Mouse (Mus musculus) forebrain, embryonic 14.5 days (tissue): ENCODE measurements at regions not wholly inside any gene's neighbourhood (a gene's known extent, or its start where the extent isn't known, plus 50 kb on each side); places are given as distances from the start of the nearest gene placed in this dataset.

Experiments
- ATAC-seq: fragments of 200-750 bp; cut with Nextera tagmentation; 2 replicates; pipeline ENCODE4 v1.8.0; 2017; ENCODE audit warnings: mild to moderate bottlenecking, moderate library complexity
- DNase-seq: peaks from one replicate; pipeline ENCODE4 v3.0.0-alpha.2; 2015; ENCODE audit warnings: low spot score
- H3K27ac ChIP-seq: fragments of 300-500 bp; sonication (generic); 2 replicates; pipeline ENCODE4 v1.5.1; 2014; ENCODE audit warnings: low read depth, mild to moderate bottlenecking, control low read depth, low read length, moderate library complexity
- H3K27me3 ChIP-seq: fragments of 300-500 bp; sonication (generic); replicated peaks from 2 replicates; pipeline ENCODE4 v1.6.1; 2014; ENCODE audit warnings: low read length, control low read depth, mixed read lengths; ENCODE audit not compliant: control insufficient read depth, insufficient read depth
- H3K36me3 ChIP-seq: fragments of 300-500 bp; sonication (generic); 2 replicates; pipeline ENCODE4 v1.6.1; 2014; ENCODE audit warnings: low read length, control low read depth; ENCODE audit not compliant: control insufficient read depth, insufficient read depth
- H3K4me1 ChIP-seq: fragments of 300-500 bp; sonication (generic); 2 replicates; pipeline ENCODE4 v1.6.1; 2014; ENCODE audit warnings: antibody characterized with exemption, low read length, control low read depth; ENCODE audit not compliant: control insufficient read depth, insufficient read depth
- H3K4me2 ChIP-seq: fragments of 300-500 bp; sonication (generic); 2 replicates; pipeline ENCODE4 v1.6.1; 2014; ENCODE audit warnings: mild to moderate bottlenecking, control low read depth, low read length
- H3K4me3 ChIP-seq: fragments of 300-500 bp; sonication (generic); 2 replicates; pipeline ENCODE4 v1.5.1; 2014; ENCODE audit warnings: low read depth, low read length, control low read depth
- H3K9ac ChIP-seq: fragments of 300-500 bp; sonication (generic); 2 replicates; pipeline ENCODE4 v1.6.1; 2014; ENCODE audit warnings: mild to moderate bottlenecking, low read length, control low read depth, moderate library complexity
- H3K9me3 ChIP-seq: fragments of 300-500 bp; sonication (generic); replicated peaks from 2 replicates; pipeline ENCODE4 v1.6.1; 2016; ENCODE audit warnings: low read length, control low read depth, mixed read lengths; ENCODE audit not compliant: control insufficient read depth
- WGBS: fragments of 180-500 bp; shearing (Covaris S2); extraction: QIAGEN DNeasy Blood & Tissue Kit; methylation state at CpG from one replicate; pipeline ENCODE4 v1.1.7; 2014; 5-methylcytosine and 5-hydroxymethylcytosine counted together

DNA sequence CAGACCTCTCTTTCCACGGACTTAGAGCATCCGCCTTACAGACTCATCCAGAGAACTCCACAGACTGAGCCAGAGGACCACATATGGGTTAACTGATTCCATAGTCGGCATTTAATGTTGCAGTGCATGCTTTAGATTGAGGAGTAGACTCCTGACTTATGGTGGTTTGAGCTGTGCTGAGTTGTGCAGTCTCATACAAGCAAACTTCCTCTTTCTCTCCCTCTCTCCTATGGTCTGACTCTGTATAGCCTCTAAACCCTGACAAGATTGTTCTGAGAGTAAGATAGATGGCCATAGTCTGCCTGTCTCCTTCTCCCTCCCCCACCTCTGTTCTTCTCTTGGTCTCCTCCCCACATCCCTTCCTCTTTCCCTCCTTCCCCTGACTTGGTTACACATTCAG lies 616.0 kb downstream of the Ryr2 start:
- Histone ChIP-seq H3K4me2 (no peak overlapping the region), H3K27ac (no peak overlapping the region), H3K9me3 (no peaks in the 10 kb centered on the region), H3K4me1 (no peaks in the 10 kb centered on the region), H3K27me3 (no peaks in the 10 kb centered on the region), H3K9ac (no peak overlapping the region), H3K36me3 (no peaks in the 10 kb centered on the region), H3K4me3 (no peak overlapping the region)
- 87% methylated on average over 3 of the region's 3 CpGs for WGBS
- ATAC-seq: no peak
- no peak for DNase-seq

DNA sequence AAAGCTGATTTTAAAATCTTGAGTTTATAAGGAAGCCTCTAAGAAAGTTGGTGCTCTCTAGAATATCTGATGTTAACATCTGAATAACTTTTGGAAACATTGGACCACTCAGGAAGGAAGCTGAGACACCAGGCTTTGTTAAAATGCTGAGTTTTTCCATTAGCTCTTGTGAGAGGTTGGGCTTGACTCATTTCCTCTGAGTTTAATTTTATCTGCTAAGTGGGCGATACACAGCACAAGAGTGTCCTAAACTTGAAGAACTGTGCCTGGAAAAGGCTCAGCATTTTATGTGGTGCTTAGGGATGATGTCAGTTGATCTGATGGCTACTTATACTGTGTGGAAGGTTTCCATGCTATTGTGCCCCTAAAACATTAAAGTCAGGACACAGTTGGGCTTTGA lies 623.6 kb downstream of the Ryr2 start:
- DNase-seq (no peak), ATAC-seq (no peak)
- Histone ChIP-seq H3K27ac (no peak overlapping the region), H3K9ac (no peak overlapping the region), H3K4me3 (no peak overlapping the region), H3K4me1 (no peaks in the 10 kb centered on the region), H3K36me3 (no peaks in the 10 kb centered on the region), H3K9me3 (no peaks in the 10 kb centered on the region), H3K4me2 (no peak overlapping the region), H3K27me3 (no peaks in the 10 kb centered on the region)
- WGBS: 83% methylated on average over 1 of the region's 1 CpGs

GRCm38 (mm10) chr13:11482701-11483100 lies 624.0 kb downstream of the Ryr2 start:
- Histone ChIP-seq H3K9me3 (no peaks in the 10 kb centered on the region), H3K4me3 (no peak overlapping the region), H3K27ac (no peak overlapping the region), H3K27me3 (no peaks in the 10 kb centered on the region), H3K4me1 (no peaks in the 10 kb centered on the region), H3K4me2 (no peak overlapping the region), H3K36me3 (no peaks in the 10 kb centered on the region), H3K9ac (no peak overlapping the region)
- 32% methylated on average over 3 of the region's 3 CpGs for WGBS
- ATAC-seq (no peak), DNase-seq (peak; percentile 4)

- ATAC-seq (no peak), DNase-seq (no peak)
- no peaks in the 10 kb centered on the region for H3K4me1 ChIP-seq
- H3K36me3 ChIP-seq: no peaks in the 10 kb centered on the region
- H3K4me3 ChIP-seq: no peak overlapping the region
- no peak overlapping the region for H3K27ac ChIP-seq
- WGBS: 91% methylated on average over 2 of the region's 2 CpGs
- no peaks in the 10 kb centered on the region for H3K27me3 ChIP-seq
- no peak overlapping the region for H3K4me2 ChIP-seq
- no peaks in the 10 kb centered on the region for H3K9me3 ChIP-seq
- no peak overlapping the region for H3K9ac ChIP-seq
Measured at GRCm38 (mm10) chr13:11460251-11460650, 646.5 kb downstream of the Ryr2 start.

GRCm38 (mm10) chr13:11455113-11455512 lies 651.6 kb downstream of the Ryr2 start:
- Histone ChIP-seq H3K4me3 (no peak overlapping the region), H3K27me3 (no peaks in the 10 kb centered on the region), H3K4me2 (no peak overlapping the region), H3K9me3 (no peaks in the 10 kb centered on the region), H3K9ac (no peak overlapping the region), H3K36me3 (no peaks in the 10 kb centered on the region), H3K4me1 (no peaks in the 10 kb centered on the region), H3K27ac (no peak overlapping the region)
- WGBS: 78% methylated on average over 3 of the region's 3 CpGs
- no peak for ATAC-seq
- DNase-seq: no peak

DNA sequence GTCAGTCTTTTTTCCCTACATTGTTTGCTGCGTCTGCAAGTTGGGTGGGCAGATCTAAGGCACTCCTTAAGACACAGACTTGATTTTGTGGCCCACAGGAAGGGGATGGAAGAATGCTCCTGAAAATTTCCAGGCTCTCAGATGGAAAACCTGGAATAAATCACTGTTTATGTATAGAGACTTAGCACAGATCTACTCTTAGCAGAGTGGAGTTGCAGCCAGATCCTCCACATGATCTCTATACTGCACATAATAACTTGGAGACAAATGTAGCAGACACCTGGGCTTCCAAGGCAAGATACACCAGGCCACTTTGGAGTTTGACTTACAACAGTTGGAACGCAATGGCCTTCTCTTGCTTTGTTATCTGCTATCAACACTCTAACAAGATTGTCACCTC lies 654.3 kb downstream of the Ryr2 start:
- 83% methylated on average over 2 of the region's 2 CpGs for WGBS
- Histone ChIP-seq H3K4me1 (no peaks in the 10 kb centered on the region), H3K9me3 (no peaks in the 10 kb centered on the region), H3K36me3 (no peaks in the 10 kb centered on the region), H3K4me3 (no peak overlapping the region), H3K9ac (no peak overlapping the region), H3K27ac (no peak overlapping the region), H3K27me3 (no peaks in the 10 kb centered on the region), H3K4me2 (no peak overlapping the region)
- ATAC-seq (no peak), DNase-seq (no peak)

DNA sequence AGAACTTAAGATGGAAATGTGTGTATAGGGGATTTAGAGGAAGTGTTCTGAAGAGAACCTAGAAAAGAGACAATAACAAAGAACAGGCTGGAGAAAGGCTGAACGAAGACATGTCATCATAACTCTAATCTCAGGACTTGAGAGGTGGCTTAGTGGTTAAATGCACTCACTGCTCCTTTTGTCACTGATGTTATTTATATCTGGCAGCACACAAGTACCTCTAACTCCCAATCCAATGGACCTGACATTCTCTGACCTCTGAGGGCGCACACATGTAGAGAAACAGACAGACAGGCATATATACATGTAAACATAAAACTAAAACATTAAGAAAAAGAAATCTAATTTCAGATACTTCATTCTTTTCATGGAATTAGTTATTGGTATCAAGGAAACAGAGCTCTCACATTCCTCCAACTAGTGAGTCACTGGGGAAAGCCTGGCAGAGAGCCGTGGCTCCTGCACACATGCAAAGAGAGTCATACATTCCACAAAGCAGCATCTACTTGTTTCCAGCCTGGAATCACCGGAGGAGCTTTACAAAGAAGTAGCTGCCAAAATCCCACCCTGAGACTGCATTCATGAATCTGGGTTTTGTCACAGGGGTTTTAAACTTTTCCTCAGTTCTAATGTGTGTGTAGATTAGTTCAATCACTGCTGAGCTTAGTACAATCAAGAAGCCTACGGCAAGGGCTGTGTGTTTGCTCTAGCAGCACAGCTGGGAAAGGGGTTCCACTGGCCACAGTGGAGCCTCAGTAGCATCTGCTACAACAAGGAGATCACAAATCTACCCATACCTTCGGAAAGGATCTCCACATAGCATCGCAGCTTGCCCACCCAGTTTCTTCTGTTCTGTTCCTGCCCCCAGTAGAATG lies 674.0 kb downstream of the Ryr2 start:
- H3K27me3 ChIP-seq: no peaks in the 10 kb centered on the region
- ATAC-seq (no peak), DNase-seq (no peak)
- H3K27ac ChIP-seq: no peak overlapping the region
- H3K9ac ChIP-seq: no peak overlapping the region
- no peak overlapping the region for H3K4me3 ChIP-seq
- H3K36me3 ChIP-seq: no peaks in the 10 kb centered on the region
- no peaks in the 10 kb centered on the region for H3K9me3 ChIP-seq
- no peaks in the 10 kb centered on the region for H3K4me1 ChIP-seq
- 79% methylated on average over 7 of the region's 7 CpGs for WGBS
- H3K4me2 ChIP-seq: no peak overlapping the region

- Histone ChIP-seq H3K4me1 (no peaks in the 10 kb centered on the region), H3K9me3 (no peaks in the 10 kb centered on the region), H3K4me3 (no peak overlapping the region), H3K36me3 (no peaks in the 10 kb centered on the region), H3K27me3 (no peaks in the 10 kb centered on the region), H3K9ac (no peak overlapping the region), H3K27ac (no peak overlapping the region), H3K4me2 (no peak overlapping the region)
- DNase-seq (no peak), ATAC-seq (no peak)
Measured at GRCm38 (mm10) chr13:11426820-11427219, 679.9 kb downstream of the Ryr2 start.

DNA sequence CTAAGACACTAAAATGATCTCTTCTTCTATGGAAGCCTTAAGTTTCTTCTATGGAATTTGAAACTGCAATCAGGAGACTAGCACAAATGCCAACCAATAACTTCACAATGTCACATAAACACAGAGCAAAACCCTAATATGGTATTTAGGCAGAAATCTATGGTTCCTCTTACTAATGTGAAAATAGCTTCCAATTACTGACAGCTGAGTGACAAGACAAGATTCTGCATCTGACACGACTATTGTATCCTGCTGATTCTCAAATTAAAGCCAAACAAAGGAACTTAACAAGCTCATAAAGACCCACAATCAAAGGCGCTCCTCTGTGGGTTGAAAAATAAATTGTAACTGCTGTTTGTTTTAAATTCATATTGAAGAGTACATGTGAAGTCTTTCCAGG lies 714.7 kb downstream of the Ryr2 start:
- Histone ChIP-seq H3K9ac (no peak overlapping the region), H3K4me1 (no peaks in the 10 kb centered on the region), H3K27ac (no peak overlapping the region), H3K4me2 (no peak overlapping the region), H3K9me3 (no peaks in the 10 kb centered on the region), H3K4me3 (no peak overlapping the region), H3K36me3 (no peaks in the 10 kb centered on the region), H3K27me3 (no peaks in the 10 kb centered on the region)
- WGBS: 44% methylated on average over 2 of the region's 2 CpGs
- DNase-seq (peak; percentile 70), ATAC-seq (peak; percentile 60; the same call in 1 of the 2 replicates)
